Comparison of ENCODE assay signal across 27 mouse cellular contexts in the genomic region with DNA sequence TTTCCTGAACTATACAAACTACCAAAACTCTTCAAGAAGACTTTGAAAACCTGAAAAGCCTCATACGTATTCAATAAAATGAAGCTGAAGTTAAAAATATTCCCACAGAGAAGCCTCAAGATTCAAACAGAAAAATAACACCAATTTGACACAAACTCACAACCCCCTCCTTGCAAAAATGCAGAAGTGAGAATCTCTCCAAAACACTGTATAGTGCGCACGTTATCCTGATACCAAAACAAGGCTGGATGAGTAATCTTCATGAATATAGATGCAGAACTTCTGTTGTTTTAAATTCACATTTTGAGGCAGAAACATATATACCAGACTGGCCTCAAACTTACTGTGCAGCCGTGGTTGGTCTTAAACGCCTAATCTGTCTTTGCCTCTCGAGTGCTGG. TPM values are rescaled to one million over a fixed set of nuclear protein-coding genes. Genes with fewer than 3 reads are reported as not detected.
A peak's percentile ranks its signal among the peaks of the same experiment; 100 is the strongest.
DNase-seq lines count a peak whose midpoint lies in the region; ATAC-seq and TF ChIP-seq lines count a peak whose summit lies in the region.
"Had no signal": no experiment of that assay in that cellular context is flagged by ENCODE, and none has a peak within 500 bp of the region (broad histone marks: within the 10 kb centered on the region; RNA-seq: fewer than 3 reads in every experiment).

No protein-coding gene starts in this region.

- no peak for TF ChIP-seq POLR2A in bone marrow macrophage, adult 2 months (IDR thresholded peaks at IDR 0.05; ENCODE audit: borderline replicate concordance, low read depth, low read length)

- 92% methylated on average over 6 of the region's 6 CpGs for WGBS in midbrain, embryonic 13.5 days

- no peak overlapping the region for H3K4me3 ChIP-seq in bone marrow macrophage, adult 2 months (ENCODE audit: insufficient read depth, low read length)
- no peak overlapping the region for H3K4me3 ChIP-seq in midbrain, embryonic 13.5 days (replicated peaks)
- H3K4me3 ChIP-seq: embryonic facial prominence, embryonic 13.5 days; erythroblast, embryonic 14.5 days; forebrain, embryonic 12.5 days; forebrain, embryonic 15.5 days; gastrocnemius, adult 2 months; hindbrain, embryonic 12.5 days; hindbrain, embryonic 15.5 days had no signal

- no peak overlapping the region for H3K9ac ChIP-seq in midbrain, embryonic 13.5 days (replicated peaks)
- H3K9ac ChIP-seq: embryonic facial prominence, embryonic 13.5 days; forebrain, embryonic 12.5 days; forebrain, embryonic 15.5 days; hindbrain, embryonic 12.5 days; hindbrain, embryonic 15.5 days had no signal

- H3K9me3 ChIP-seq in midbrain, embryonic 13.5 days: no peaks in the 10 kb centered on the region
- H3K9me3 ChIP-seq: embryonic facial prominence, embryonic 13.5 days; forebrain, embryonic 12.5 days; forebrain, embryonic 15.5 days; G1E; hindbrain, embryonic 12.5 days; hindbrain, embryonic 15.5 days had no signal

- no peaks in the 10 kb centered on the region for H3K36me3 ChIP-seq in splenic B cell, adult 2 months (ENCODE audit: control insufficient read depth, insufficient read depth, low read length, poor library complexity, severe bottlenecking)
- H3K36me3 ChIP-seq in midbrain, embryonic 13.5 days: no peaks in the 10 kb centered on the region
- H3K36me3 ChIP-seq: embryonic facial prominence, embryonic 13.5 days; forebrain, embryonic 12.5 days; forebrain, embryonic 15.5 days; G1E; hindbrain, embryonic 12.5 days; hindbrain, embryonic 15.5 days had no signal

- no peaks in the 10 kb centered on the region for H3K27me3 ChIP-seq in splenic B cell, adult 2 months (ENCODE audit: control insufficient read depth, insufficient read depth, low read length, poor library complexity, severe bottlenecking)
- H3K27me3 ChIP-seq in midbrain, embryonic 13.5 days: no peaks in the 10 kb centered on the region
- H3K27me3 ChIP-seq: embryonic facial prominence, embryonic 13.5 days; forebrain, embryonic 12.5 days; forebrain, embryonic 15.5 days; hindbrain, embryonic 12.5 days; hindbrain, embryonic 15.5 days; Patski had no signal

- no peak overlapping the region for H3K4me2 ChIP-seq in midbrain, embryonic 13.5 days (replicated peaks)
- H3K4me2 ChIP-seq: embryonic facial prominence, embryonic 13.5 days; forebrain, embryonic 12.5 days; forebrain, embryonic 15.5 days; heart, embryonic 11.5 days; hindbrain, embryonic 12.5 days; hindbrain, embryonic 15.5 days had no signal

- peak overlapping the region; percentile 92 for H3K27ac ChIP-seq in bone marrow macrophage, adult 2 months (ENCODE audit: insufficient read depth, low read depth, low read length)
- H3K27ac ChIP-seq in midbrain, embryonic 13.5 days: no peak overlapping the region
- H3K27ac ChIP-seq: embryonic facial prominence, embryonic 13.5 days; forebrain, embryonic 12.5 days; forebrain, embryonic 15.5 days; gastrocnemius, adult 2 months; hindbrain, embryonic 12.5 days; hindbrain, embryonic 15.5 days had no signal

- TF ChIP-seq CTCF in bone marrow macrophage, adult 2 months (IDR thresholded peaks at IDR 0.05; ENCODE audit: low read depth, low read length): no peak

- no peak for ATAC-seq in midbrain, embryonic 13.5 days
- ATAC-seq: forebrain, embryonic 15.5 days; intestine, postnatal 0 days; Patski had no signal

- H3K4me1 ChIP-seq in bone marrow macrophage, adult 2 months (ENCODE audit: control insufficient read depth, insufficient read depth, low read length): peaks cover 76% of the 10 kb centered on the region
- H3K4me1 ChIP-seq in midbrain, embryonic 13.5 days (replicated peaks): peaks cover 15% of the 10 kb centered on the region

- peak; percentile 35 for DNase-seq in right cerebral cortex, adult 18-20 months
- no peak for DNase-seq in right cerebral cortex, postnatal 4 days
- peak; percentile 40 for DNase-seq in splenic B cell, adult 2 months (ENCODE audit: low read depth, low spot score)
- no peak for DNase-seq in urinary bladder, postnatal 36 days (ENCODE audit: low spot score in 2 of 2)
- DNase-seq: adrenal gland, adult 2 months; adrenal gland, postnatal 14 days; cerebellum, adult 11 months; cerebellum, adult 2 months; cerebellum, adult 9-11 months; cerebellum, postnatal 25 days; gastrocnemius, adult 2 months; gastrocnemius, postnatal 14 days; heart, adult 11 months had no signal

RNA-seq across cellular contexts. Expression of gene Zfyve28, which starts 49.8 kb away (rescaled TPM):
- polyA plus RNA-seq in bone marrow macrophage, adult 2 months (2012; ENCODE audit: insufficient read depth, insufficient read length, missing spikeins): 41.2 and 50.9 TPM in 2 replicates
- polyA plus RNA-seq in midbrain, embryonic 13.5 days (2015; fragmentation: Nextera tagmentation; extraction: Ambion mirVana): 3.7 and 3.8 TPM in 2 replicates
- polyA plus RNA-seq: erythroblast, embryonic 14.5 days; G1E had no signal

RNA-seq across cellular contexts. Expression of gene Cfap99, which starts 50.0 kb away (rescaled TPM):
- polyA plus RNA-seq in bone marrow macrophage, adult 2 months (2012; ENCODE audit: insufficient read depth, insufficient read length, missing spikeins): not detected in 2 replicates
- not detected in 2 replicates for polyA plus RNA-seq in midbrain, embryonic 13.5 days (2015; fragmentation: Nextera tagmentation; extraction: Ambion mirVana)
- polyA plus RNA-seq: adrenal gland, adult 2 months; embryonic facial prominence, embryonic 13.5 days; erythroblast, embryonic 14.5 days; forebrain, embryonic 12.5 days; forebrain, embryonic 15.5 days; G1E; heart, postnatal 0 days; hindbrain, embryonic 15.5 days; intestine, embryonic 14.5 days; intestine, postnatal 0 days; Patski had no signal

RNA-seq across cellular contexts. Expression of gene Mxd4, which starts 50.9 kb away (rescaled TPM):
- polyA plus RNA-seq in bone marrow macrophage, adult 2 months (2012; ENCODE audit: insufficient read depth, insufficient read length, missing spikeins): 112 and 116 TPM in 2 replicates
- polyA plus RNA-seq in midbrain, embryonic 13.5 days (2015; fragmentation: Nextera tagmentation; extraction: Ambion mirVana): 32.8 and 34.9 TPM in 2 replicates

Comparison
In these comparisons a context has a peak if more than half of its experiments do, and no peak if none do; other contexts are left out.
1. DNase-seq: peak in right cerebral cortex, adult 18-20 months (single experiment) and splenic B cell, adult 2 months (single experiment); none in right cerebral cortex, postnatal 4 days (single experiment) and urinary bladder, postnatal 36 days (0 of 2).